Mouse (Mus musculus): Measurements from ENCODE around the gene Lrrc52. TPM values are rescaled to one million over a fixed set of nuclear protein-coding genes. Genes with fewer than 3 reads are reported as not detected.

The Lrrc52 gene
- polyA plus RNA-seq, 1 experiment from 2014 or later: not detected

DNA sequence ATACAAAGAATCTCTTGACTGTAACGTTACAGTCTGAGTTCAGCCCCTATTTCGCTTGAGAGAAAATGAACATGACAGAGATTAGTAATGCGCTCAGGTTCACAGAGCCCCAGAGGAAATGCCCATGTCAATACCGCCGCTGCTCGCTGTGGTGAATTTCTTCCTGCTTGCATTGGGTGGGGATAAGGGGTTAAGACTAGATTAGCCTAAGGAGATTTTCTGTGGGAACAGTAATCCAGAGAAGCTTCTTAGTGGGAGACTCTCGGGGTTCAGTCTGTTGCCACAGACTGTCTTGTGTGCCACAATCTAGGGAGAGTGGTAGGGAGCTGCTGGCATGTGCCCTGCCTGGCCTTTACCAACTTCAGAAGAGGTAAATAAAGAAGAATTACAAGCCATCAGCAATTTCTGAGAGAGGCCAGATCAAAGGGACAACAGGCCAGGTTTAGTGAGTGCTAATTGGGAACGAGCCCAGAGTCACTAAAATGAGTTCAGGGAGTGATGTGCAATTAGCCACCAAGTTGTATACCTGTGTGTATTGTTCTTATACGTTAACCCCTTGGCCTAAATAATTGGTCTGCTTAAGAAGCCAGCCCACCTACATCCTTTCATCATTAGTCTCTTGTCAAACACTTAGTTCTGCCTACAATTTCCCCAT lies 28.2 kb downstream of the Lrrc52 start:
- no peak for TF ChIP-seq CTCF (IDR thresholded peaks at IDR 0.05; ENCODE audit: low read depth)
- Histone ChIP-seq H3K9ac (ENCODE audit: low read depth, low read length) (no peak overlapping the region), H3K4me1 (replicated peaks; ENCODE audit: insufficient read depth, low read length) (no peaks in the 10 kb centered on the region), H3K36me3 (ENCODE audit: insufficient read depth, low read length) (no peaks in the 10 kb centered on the region), H3K4me3 (replicated peaks; ENCODE audit: low read depth, low read length) (no peak overlapping the region), H3K9me3 (replicated peaks; ENCODE audit: low read length) (no peaks in the 10 kb centered on the region), H3K27me3 (ENCODE audit: insufficient read depth, low read length) (no peaks in the 10 kb centered on the region), H3K27ac (no peak overlapping the region), H3K4me2 (ENCODE audit: low read length) (no peak overlapping the region)
- ATAC-seq (replicated peaks; ENCODE audit: low FRiP score, low read depth) (no peak), DNase-seq (ENCODE audit: low spot score) (no peak)
- WGBS: 57% methylated on average over 9 of the region's 9 CpGs

- H3K9ac ChIP-seq (ENCODE audit: low read depth, low read length): no peak overlapping the region
- no peak overlapping the region for H3K4me2 ChIP-seq (ENCODE audit: low read length)
- no peak for TF ChIP-seq CTCF (IDR thresholded peaks at IDR 0.05; ENCODE audit: low read depth)
- H3K36me3 ChIP-seq (ENCODE audit: insufficient read depth, low read length): no peaks in the 10 kb centered on the region
- no peak for ATAC-seq (replicated peaks; ENCODE audit: low FRiP score, low read depth)
- no peak overlapping the region for H3K27ac ChIP-seq
- no peaks in the 10 kb centered on the region for H3K4me1 ChIP-seq (replicated peaks; ENCODE audit: insufficient read depth, low read length)
- WGBS: 69% methylated on average over 7 of the region's 7 CpGs
- no peak for DNase-seq (ENCODE audit: low spot score)
- no peaks in the 10 kb centered on the region for H3K27me3 ChIP-seq (ENCODE audit: insufficient read depth, low read length)
- no peak overlapping the region for H3K4me3 ChIP-seq (replicated peaks; ENCODE audit: low read depth, low read length)
- H3K9me3 ChIP-seq (replicated peaks; ENCODE audit: low read length): no peaks in the 10 kb centered on the region
Observed at GRCm38 (mm10) chr1:167437091-167437490, 29.5 kb downstream of the Lrrc52 start.

GRCm38 (mm10) chr1:167436186-167436975 lies 30.2 kb downstream of the Lrrc52 start:
- DNase-seq (ENCODE audit: low spot score) (no peak), ATAC-seq (replicated peaks; ENCODE audit: low FRiP score, low read depth) (no peak)
- H3K9ac ChIP-seq (ENCODE audit: low read depth, low read length): no peak overlapping the region
- H3K4me3 ChIP-seq (replicated peaks; ENCODE audit: low read depth, low read length): no peak overlapping the region
- no peak overlapping the region for H3K27ac ChIP-seq
- no peaks in the 10 kb centered on the region for H3K27me3 ChIP-seq (ENCODE audit: insufficient read depth, low read length)
- no peaks in the 10 kb centered on the region for H3K36me3 ChIP-seq (ENCODE audit: insufficient read depth, low read length)
- no peaks in the 10 kb centered on the region for H3K4me1 ChIP-seq (replicated peaks; ENCODE audit: insufficient read depth, low read length)
- H3K4me2 ChIP-seq (ENCODE audit: low read length): no peak overlapping the region
- WGBS: 82% methylated on average over 7 of the region's 7 CpGs
- TF ChIP-seq CTCF (IDR thresholded peaks at IDR 0.05; ENCODE audit: low read depth): no peak
- no peaks in the 10 kb centered on the region for H3K9me3 ChIP-seq (replicated peaks; ENCODE audit: low read length)

DNA sequence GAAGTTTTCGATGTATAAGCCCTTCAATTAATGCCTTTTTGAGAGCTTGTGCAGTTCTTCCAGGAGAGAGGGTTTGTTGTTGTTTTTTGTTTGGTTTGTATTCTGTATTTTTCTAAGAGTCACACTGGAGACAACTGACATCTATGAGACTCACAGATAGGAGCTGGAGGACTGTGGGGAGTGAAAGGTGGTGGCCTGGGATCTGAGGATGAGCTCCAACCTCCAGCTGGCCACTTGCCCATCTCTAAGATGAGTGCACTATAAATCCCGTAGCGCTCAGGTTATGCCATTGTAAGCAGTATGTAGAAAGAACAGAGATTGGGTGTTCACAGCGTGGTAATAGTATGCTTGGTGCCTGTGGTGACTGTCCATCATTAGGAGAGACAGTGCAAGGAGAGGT lies 31.6 kb downstream of the Lrrc52 start:
- no peak for TF ChIP-seq CTCF (IDR thresholded peaks at IDR 0.05; ENCODE audit: low read depth)
- no peak for ATAC-seq (replicated peaks; ENCODE audit: low FRiP score, low read depth)
- DNase-seq (ENCODE audit: low spot score): no peak

DNA sequence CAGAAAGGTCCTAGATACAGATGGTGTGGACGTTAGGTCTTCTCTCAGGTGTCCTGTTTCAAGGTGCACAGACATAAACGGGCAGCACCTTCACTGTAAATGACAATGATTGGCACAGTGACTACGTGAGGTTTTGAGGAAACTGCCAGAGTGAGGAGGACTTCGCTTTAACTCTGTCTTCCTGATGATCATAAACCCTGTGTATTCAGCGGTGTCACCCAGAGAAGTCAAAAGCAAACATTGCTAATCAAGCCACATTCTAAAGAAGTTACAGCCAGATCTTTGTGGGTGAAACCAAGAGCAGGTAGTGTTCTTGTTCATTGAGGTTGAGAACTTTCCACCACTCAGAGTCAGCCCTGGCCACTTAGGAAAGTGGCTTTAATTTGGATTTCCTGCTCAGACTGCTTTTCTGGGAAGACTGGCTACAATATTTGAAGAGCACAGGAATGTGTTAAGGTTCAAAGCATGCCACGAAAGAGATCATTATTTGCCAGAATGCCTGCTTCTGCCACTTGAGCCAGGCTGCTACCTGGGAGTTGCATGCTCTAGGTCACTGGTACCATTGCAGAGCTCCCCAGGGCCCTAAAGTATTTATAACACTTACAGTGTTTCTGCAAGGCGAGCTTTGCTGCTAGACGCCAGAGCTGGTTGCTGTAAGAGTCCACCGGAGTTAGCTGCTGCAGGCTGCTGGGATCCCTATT lies 35.5 kb downstream of the Lrrc52 start:
- Histone ChIP-seq H3K4me2 (ENCODE audit: low read length) (no peak overlapping the region), H3K36me3 (ENCODE audit: insufficient read depth, low read length) (no peaks in the 10 kb centered on the region), H3K9ac (ENCODE audit: low read depth, low read length) (no peak overlapping the region), H3K4me1 (replicated peaks; ENCODE audit: insufficient read depth, low read length) (no peaks in the 10 kb centered on the region), H3K27ac (no peak overlapping the region), H3K9me3 (replicated peaks; ENCODE audit: low read length) (no peaks in the 10 kb centered on the region), H3K27me3 (ENCODE audit: insufficient read depth, low read length) (no peaks in the 10 kb centered on the region), H3K4me3 (replicated peaks; ENCODE audit: low read depth, low read length) (no peak overlapping the region)
- no peak for TF ChIP-seq CTCF (IDR thresholded peaks at IDR 0.05; ENCODE audit: low read depth)
- ATAC-seq (replicated peaks; ENCODE audit: low FRiP score, low read depth) (no peak), DNase-seq (ENCODE audit: low spot score) (no peak)
- WGBS: 51% methylated on average over 9 of the region's 9 CpGs

More for the DNA sequence above, 31.6 kb downstream of the Lrrc52 start:
- Histone ChIP-seq H3K27me3 (ENCODE audit: insufficient read depth, low read length) (no peaks in the 10 kb centered on the region), H3K4me2 (ENCODE audit: low read length) (no peak overlapping the region), H3K27ac (no peak overlapping the region), H3K4me1 (replicated peaks; ENCODE audit: insufficient read depth, low read length) (no peaks in the 10 kb centered on the region), H3K36me3 (ENCODE audit: insufficient read depth, low read length) (no peaks in the 10 kb centered on the region), H3K9ac (ENCODE audit: low read depth, low read length) (no peak overlapping the region), H3K4me3 (replicated peaks; ENCODE audit: low read depth, low read length) (no peak overlapping the region), H3K9me3 (replicated peaks; ENCODE audit: low read length) (no peaks in the 10 kb centered on the region)
- WGBS: 87% methylated on average over 4 of the region's 4 CpGs

- no peak overlapping the region for H3K9ac ChIP-seq (ENCODE audit: low read depth, low read length)
- DNase-seq (ENCODE audit: low spot score) (no peak), ATAC-seq (replicated peaks; ENCODE audit: low FRiP score, low read depth) (no peak)
- no peak for TF ChIP-seq CTCF (IDR thresholded peaks at IDR 0.05; ENCODE audit: low read depth)
- 86% methylated on average over 7 of the region's 7 CpGs for WGBS
- no peaks in the 10 kb centered on the region for H3K27me3 ChIP-seq (ENCODE audit: insufficient read depth, low read length)
- no peaks in the 10 kb centered on the region for H3K4me1 ChIP-seq (replicated peaks; ENCODE audit: insufficient read depth, low read length)
- H3K4me3 ChIP-seq (replicated peaks; ENCODE audit: low read depth, low read length): no peak overlapping the region
- H3K4me2 ChIP-seq (ENCODE audit: low read length): no peak overlapping the region
- H3K36me3 ChIP-seq (ENCODE audit: insufficient read depth, low read length): no peaks in the 10 kb centered on the region
- no peak overlapping the region for H3K27ac ChIP-seq
- no peaks in the 10 kb centered on the region for H3K9me3 ChIP-seq (replicated peaks; ENCODE audit: low read length)
Observed at GRCm38 (mm10) chr1:167426681-167427080, 39.9 kb downstream of the Lrrc52 start.

All from kidney, postnatal 0 days (tissue).